Mouse (Mus musculus): ENCODE data around the gene Mrps7.

- TF ChIP-seq CTCF (IDR thresholded peaks at IDR 0.05; ENCODE audit: insufficient read depth, low read depth, low read length): no peak
- no peak for TF ChIP-seq POLR2A (IDR thresholded peaks at IDR 0.05; ENCODE audit: insufficient read depth, low read depth, low read length)
Measured at GRCm38 (mm10) chr11:115634109-115634508, 30.4 kb downstream of the Mrps7 start.

Measured in olfactory bulb, adult 2 months (tissue).